Mouse (Mus musculus): ENCODE results near the gene Spag5.
A peak's percentile ranks its signal among the peaks of the same experiment; 100 is the strongest.

Spag5 gene

DNA sequence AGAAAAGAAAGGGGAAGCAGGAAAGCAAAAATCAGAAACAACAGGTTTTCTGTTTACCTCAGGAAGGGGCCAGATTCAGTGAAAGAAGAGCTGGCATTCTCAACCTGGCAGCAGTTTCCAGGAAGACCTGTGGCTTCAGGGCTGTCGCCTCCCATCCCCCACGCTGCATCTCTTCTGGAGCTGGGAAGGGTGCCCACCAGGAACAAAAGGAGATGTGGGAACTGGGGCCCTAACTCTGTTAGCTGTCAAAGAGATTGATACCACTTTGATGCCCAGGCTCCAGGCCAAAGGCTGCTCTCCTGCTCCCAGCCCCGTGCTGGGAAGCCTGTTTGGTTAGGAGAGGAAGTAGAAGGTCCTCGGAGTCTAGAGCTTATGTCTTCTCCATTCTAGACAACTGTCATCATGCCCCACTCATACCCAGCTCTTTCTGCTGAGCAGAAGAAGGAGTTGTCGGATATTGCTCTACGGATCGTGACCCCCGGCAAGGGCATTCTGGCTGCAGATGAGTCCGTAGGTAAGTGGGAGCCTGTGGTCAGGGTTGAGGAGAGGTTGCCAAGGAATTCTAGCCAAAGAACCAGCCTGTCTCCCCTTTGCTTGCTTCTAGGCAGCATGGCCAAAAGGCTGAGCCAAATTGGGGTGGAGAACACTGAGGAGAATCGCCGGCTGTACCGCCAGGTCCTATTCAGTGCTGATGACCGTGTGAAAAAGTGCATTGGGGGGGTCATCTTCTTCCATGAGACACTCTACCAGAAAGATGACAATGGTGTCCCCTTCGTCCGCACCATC, 22.9 kb downstream of the Spag5 start:
- no peak for DNase-seq

DNA sequence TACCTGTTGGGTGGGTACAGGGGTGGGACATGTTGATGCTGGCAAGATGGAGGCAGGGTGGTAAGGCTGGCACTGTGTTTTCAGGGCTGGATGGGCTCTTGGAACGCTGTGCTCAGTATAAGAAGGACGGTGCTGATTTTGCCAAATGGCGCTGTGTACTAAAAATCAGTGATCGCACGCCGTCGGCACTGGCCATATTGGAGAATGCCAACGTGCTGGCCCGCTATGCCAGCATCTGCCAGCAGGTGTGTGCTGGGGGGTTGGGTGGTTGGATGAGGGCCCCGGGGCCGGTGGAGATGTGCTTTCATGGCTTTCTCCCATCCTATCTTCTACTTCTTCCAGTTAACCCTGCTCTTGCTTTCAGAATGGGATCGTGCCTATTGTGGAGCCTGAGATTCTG, 23.6 kb downstream of the Spag5 start:
- no peak for DNase-seq

DNA sequence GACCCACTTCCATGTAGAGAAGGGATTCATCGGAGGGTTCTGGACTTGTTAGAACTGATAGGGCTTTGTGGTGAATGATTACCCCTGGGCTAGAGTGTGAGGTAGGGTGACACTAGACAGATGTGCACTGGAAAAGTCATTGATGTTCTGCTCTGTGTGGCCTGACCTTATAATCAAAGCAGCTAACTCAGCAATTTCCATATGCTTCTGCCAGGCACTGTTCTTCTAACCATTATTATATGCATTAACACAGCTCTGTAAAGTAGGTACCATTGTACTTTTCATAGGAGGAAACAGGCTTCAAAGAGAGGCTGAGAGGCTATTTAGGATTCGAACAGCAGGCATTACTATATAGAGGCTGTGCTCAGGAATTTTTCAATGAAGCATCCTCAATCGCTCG, 25.9 kb downstream of the Spag5 start:
- no peak for DNase-seq

DNA sequence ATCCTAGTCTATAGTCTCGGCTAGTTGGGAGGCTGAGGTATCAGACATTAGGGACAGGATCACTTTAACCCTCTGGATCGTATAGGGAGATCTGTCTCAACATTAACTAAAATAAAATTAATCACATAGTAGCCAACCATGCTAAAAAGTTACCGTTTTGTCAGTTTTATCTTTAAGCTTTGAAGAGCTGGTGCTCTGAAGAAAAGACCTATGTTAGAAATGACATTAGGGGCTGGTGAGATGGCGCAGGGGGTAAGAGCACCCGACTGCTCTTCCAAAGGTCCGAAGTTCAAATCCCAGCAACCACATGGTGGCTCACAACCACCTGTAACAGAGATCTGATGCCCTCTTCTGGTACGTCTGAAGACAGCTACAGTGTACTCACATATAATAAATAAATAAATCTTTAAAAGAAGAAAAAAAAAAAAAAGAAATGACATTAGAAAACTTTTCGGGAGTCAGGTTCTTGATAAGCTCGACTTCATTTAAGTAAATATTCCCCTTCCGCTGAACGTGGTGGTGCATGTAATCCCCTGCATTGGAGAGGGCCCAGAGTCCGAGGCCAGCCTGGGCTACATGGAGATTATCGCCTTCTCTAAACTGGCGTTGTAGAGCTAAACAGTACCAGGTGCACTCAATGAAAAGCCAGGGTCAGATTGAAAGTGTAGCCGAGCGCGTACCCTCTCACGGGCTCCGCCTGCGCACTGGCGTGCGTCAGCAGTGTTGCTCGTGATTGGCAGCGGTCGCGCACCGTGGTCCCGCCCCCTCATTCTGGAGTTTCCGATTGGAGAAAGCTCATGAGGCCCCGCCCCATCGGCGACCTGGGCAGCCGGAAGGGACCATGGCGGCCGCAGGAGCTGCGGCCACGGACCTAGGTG, 26.5 kb downstream of the Spag5 start, which contains the start of gene Pigs:
Gene Pigs (plus strand): TSS at position 782 of the 878 bp plus-strand sequence.
- peak; percentile 96 to 97 for DNase-seq

DNA sequence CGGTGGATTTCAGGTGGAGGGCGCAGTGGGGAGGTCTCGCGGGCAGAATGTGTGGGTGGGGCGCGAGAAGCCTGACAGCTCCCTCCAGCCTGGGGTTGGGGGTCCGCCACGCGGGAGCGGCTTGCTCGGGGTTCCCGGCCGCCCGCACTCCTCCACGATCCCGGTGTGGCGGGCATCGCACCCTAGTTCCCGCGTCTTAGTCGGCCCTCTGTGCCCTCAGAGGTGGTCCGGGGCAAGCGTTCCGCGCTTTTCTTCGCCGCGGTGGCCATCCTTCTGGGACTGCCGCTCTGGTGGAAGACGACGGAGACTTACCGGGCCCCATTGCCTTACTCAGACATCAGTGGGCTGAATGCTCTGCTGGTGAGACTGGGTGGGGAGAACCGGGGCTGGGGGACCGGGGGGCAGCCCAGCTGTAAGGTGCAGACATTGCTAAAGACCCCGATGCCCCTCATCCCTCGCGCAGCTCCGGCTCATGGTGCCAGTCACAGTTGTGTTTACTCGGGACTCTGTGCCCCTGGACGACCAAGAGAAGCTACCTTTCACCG, 27.3 kb downstream of the Spag5 start:
- DNase-seq, result no peak

DNA sequence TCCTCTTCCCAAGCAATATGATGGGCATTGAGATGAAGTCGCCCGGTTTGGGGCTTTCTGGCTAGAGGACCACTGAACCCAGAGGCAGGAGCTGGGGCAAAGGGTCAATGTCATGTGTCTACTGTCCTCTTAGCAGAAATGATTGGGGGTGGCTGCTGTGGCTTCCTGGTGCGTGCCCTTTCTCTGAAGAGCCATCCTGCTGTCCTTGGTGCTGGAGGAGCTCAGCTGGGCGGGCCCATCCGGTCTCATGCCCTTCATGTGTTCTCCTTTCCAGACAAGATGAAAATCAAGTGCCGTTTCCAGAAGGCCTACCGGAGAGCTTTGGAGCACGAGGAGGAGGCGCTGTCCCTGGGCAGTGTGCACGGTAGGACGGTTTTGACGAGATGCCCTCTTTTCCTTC, 31.3 kb downstream of the Spag5 start:
- no peak for DNase-seq

DNA sequence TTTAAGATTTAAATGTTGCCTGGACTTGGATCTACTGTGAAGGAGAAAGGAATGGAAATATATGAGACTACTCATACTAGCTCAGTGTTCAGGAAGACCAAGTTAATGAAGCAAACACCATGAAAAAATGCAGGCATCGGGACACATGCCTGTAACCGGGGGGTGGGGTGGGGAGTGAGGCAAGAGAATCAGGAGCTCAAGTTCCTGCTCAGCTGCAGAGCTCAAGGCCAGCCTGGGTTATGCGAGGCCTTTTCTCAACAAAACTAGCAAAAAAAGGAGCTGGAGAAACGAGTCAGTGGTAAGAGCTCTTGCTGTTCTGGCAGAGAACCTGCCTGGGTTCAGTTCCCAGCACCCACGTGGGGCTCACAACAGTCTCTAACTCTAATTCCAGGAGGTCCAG, 32.7 kb downstream of the Spag5 start:
- no peak for DNase-seq

DNA sequence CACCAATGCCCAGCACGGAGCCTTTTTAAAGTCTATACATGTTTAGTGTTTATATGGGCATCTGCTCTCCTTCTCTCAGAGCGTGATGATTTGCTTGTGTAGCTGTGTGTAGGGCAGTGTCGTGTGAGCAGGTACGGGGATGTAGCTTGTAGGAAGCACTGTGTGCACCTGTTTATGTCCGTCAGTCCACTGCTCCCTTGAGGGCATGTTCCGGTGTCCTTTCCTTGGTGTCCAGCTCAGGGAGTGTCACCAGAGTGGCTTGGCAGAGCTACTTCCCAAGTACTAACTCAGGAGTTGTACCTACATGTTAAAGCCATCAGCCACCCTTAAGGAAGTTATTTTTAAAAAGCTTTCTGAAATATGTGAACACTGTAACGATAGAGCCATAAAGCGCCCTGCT, 35.7 kb downstream of the Spag5 start:
- DNase-seq, result no peak

DNA sequence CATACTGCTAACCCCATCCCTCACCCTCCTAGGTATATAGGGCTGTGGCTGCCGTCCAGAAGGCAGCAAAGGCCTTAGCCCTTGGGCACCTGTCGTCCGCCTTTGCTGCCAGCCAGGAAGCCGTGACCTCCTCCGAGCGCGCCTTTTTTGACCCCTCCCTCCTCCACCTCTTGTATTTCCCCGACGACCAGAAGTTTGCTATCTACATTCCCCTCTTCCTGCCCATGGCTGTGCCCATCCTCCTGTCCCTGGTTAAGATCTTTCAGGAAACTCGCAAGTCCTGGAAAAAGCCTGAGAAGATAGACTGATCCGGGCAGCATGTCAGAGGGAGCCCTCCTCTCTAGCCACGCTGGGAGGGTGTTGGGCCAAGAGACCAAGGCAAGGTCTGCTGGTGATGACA, 40.4 kb downstream of the Spag5 start:
- no peak for DNase-seq

DNA sequence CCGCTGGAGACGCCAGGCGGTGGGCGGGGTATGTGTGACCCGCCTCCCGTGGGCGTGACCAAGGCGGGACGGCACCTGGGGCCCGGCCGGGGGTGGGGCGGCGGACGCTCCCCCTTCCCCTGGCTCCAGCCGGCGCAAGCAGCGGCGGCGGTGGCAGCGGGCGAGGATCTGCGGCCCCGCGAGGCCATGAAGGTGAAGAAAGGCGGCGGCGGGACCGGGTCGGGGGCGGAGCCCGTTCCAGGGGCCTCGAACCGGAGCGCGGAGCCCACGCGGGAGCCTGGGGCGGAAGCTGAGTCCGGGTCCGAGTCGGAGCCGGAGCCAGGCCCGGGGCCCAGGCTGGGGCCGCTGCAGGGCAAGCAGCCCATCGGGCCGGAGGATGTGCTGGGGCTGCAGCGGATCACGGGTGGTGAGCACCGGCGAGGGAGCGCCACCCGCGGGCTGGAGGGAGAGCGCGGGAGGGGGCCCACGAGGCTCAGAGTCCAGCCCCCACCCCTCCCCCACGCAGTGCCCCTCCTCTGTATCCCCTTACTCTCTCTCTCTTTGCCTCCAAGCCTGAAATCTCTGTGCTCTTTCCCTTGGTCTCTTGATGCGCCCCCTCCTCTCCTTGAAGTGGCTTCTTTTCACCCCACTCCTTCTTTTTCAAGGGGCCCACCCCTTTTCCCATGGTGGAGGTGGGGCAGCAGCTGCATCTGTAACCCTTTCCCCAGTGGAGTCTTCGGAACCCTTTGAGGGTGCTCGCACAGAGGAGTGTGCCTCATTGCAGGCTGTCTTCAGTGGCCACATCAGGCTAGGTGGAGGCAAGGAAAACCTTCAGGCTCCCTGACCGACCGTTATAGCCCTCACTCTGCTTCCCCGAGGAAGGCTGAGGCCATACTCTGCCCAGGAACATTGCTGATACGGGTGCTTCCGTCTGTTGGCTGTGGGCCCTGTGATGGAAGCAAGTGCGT, 42.3 kb downstream of the Spag5 start, which contains the start of gene Unc119:
Gene Unc119 (plus strand): TSS at position 102 of the 947 bp plus-strand sequence.
- peak; percentile 88 to 89 for DNase-seq

DNA sequence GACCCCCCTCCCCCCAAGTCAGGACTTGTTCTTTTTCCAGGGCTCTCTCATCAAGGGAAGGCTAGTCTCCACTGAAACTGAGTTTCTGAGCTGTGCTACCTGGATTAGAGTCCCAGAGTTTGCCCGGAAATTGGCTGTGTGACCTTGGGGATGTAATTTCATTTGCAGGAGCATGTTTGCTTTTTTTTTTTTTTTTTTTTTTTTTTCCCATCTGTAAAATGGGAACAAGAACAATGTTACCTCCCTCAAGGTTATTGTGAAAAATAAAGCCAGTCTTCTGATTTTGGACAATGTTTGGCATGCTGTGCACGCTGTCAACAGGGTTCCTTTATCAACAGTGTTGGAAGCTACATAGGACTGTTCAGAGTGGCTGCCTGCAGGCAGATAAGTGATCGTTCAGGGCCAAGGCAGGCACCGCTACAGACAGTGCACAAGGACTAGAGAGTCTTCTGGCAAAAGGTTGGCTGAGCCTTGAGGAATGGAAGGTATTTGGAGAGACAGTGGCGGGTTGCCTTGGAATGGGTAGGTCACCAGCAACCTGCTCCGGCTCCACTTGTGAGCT, 43.1 kb downstream of the Spag5 start:
- no peak for DNase-seq

DNA sequence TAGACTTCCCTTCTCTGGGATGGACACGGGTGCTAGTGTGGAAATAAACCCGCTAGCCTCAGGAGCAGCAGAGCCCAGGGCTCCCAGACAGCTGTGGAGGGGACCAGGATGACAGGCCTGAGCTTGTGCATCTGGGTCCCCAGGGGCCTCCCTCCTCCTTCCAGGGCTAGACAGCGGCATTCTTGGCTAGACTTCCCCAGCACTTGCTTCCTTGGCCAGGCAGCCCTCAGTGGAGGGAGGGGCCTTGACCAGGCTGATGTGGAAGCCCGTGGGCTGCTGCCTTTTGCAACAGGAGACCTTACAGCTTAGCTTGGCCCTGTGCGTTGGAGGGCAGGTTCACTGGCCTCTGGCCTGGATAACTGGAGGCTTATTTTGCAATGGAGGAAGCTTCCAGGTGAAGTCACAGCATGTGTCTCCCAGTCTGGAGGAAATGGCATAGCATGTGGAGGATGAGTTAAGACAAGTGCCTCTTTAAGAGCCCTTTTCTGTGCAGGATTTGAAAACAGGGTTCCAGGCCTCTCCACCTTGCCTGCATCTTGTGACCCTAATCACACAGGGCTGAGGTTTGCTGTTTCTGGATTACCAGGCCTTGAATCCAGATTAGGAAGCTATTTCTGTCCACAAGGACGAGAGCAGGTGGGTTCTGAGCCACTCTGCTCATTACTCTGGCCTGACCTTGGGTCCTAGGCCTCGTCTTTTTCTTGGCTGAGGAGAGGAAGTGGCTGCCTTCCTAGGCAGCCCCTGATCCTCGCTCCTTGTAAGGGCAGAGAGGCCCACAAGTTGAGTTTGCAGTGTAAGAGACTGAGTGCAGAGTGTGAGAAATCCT, 43.8 kb downstream of the Spag5 start:
- DNase-seq, result peak; percentile 70 to 82

DNA sequence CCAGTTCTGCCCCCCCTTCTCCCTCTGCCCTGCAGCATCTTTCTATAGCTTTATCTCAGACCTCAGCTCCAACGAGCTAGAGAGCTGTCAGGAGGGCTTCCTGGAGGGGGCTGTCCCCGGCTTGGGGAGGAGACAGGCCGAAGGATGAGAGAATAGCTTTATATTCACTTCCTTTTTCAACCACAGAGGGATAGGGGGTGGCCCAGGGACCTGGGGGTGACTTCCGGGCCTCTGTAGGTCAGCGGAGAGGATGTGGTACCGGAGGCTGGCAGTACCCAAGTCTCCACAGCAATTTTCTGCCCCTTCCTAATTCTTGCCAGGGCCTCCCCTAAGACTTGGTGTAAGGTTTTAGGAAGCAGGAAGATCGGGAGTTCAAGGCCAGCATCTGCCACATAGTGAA, 44.5 kb downstream of the Spag5 start:
- DNase-seq, result peak; percentile 61 to 68

DNA sequence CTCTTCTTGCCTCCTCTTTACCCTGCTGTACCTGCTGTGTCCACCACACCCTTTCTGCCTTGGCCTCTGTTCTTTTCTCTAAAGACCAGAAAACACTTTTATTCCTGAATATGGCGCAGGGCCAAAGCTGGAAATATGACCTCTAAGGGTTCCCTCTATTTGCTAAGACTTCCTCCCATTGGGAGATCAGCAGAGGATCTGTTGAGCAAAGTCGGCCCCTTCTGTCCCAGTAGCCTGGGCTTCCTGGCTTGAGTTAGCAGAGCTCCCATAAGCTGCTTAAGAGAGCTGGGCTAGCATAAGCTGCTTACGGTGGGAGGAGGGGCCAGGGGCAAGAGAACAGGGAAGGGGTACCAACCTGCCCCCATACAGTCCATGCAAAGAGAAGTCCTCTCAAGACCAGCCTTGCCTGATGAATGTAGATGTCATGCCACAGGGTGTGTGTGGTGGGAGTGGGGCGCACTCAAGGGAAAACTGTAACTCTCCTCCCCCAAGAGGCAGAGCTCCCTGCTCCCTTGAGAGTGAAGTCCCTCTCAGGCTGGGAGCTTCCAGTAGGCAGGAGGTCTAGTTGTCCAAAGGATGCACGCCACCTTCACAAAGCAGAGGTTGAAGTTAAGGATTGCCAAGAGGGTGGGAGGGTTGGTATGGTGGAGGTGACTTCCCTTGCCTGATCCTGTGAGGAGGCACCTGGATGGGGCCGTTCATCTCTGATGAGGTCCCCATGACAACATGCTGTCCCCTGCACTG, 45.2 kb downstream of the Spag5 start:
- DNase-seq, result peak in 1 of 2 experiments; percentile 23

DNA sequence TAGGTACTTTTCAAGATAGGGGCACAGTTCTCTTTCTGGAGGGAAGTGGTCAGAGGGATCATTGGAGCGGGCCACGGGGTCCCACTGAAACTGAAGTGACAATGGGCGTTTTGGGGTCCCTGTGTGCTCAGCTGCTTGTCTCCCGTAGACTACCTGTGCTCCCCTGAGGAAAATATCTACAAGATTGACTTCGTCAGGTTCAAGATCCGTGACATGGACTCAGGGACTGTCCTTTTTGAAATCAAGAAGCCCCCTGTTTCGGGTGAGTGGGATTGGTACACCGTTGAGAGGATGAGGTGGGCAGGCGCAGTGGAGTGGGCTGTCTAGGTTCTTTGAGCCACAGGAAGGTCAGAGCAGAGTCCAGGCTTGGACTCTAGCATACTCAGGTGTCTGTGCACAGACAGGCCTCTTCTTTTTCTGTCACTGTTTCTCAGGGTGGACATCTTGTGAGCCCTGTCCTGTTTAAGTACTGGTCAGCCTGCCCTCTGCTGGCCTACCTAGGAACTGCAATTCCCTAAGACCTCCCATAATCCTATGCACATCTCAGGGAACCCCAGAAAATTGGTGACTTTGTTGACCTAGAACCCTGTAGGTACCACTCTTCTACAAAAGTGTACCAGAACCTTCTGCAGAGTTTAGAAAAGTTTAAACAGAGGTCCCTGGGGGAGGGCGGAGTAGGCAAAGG, 45.9 kb downstream of the Spag5 start:
- DNase-seq, result peak; percentile 21 to 77

DNA sequence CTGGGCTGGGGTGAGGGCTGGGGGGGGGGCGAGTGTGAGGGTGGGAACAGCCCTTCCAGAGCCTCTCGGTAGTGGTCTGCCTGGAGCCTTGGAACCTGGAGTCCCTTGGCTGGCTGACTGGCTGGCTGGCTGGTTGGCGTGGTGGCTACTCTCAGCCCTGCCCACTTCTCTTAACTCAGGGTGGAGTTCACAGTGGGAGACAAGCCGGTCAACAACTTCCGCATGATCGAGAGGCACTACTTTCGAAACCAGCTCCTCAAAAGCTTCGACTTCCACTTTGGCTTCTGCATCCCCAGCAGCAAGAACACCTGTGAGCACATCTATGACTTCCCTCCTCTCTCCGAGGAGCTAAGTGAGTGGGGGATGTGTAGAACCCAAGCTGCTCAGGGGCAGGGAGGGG, 46.6 kb downstream of the Spag5 start:
- peak; percentile 74 to 81 for DNase-seq

DNA sequence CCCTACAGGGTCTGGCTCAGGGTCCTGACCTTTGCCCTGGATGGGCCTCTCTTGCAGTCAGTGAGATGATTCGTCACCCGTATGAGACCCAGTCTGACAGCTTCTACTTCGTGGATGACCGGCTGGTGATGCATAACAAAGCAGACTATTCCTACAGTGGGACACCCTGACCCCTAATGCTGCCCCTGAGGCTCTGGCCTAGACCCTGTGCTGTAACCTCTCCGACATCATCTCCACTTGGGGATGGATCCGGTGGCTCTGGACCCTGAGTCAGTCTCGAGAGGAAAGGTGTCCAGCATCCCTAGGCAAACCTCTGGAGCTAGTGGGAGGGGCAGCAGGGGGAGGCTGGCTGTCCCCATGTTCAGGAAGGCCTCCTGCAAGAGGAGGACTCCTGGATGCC, 47.1 kb downstream of the Spag5 start:
- DNase-seq, result no peak

DNA sequence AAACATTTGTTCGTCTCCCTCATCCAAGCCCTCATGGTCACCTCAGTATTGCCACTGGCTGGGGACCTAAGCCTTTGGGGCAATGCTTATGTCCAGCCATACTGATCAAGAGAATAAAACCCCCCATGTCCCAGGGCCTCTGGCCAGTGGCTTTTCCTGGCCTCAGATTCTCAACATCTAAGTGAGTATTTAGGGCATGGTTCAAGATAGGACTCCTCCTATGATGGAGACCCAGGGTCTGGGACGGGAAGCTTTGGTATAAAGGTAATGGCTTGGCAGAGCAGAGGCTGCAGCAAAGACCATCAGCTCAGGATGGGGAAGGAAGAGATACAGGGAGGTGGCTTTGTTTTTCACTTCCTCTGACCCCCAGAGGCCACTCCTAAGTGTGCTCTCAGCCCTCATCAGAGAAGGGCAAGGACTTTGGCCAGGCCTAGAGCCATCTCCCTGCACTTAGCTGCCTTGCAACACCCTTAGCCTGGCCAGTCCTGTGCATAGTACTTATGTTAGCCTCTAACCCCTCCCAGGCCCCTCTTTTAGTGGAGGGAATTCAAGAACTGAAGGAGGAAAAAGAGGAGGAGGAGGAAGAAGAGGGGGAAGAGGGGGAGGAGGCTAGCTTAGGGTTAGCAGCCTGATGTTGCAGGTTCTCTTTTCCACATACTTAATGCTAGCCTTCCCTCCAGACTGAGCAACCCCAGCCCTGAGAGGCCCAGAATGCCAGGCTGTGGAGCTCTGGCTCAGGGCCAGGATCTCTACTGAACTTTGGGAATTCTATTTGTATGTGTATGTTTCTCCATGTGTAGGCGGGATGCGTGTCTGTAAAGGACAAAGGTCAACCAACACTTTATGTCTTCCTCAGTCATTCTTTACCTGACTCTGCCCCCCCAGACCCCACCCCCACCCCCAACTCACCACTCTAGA, 48.4 kb downstream of the Spag5 start:
- no peak for DNase-seq

DNA sequence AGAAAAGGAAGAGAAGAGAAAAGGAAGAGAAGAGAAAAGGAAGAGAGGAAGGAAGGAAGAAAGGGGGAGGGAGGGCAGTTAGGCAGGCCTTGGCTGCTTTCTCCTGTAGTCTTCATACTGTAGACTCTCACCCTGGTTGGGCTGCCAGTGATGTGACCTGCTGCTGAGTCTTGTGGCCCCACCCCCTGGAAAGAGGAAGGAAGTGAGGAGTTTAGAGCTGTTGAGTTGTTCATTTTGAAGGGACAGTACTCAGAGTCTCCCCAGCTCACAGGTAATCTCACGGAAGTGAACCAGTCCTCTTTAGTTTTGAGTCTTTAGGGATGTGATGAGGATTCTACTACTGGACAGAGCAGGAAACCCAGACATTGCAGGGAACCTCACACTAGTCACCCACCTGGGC, 51.8 kb downstream of the Spag5 start:
- peak in 1 of 2 experiments; percentile 47 for DNase-seq

All from lung, postnatal 4 days (tissue).